Mouse (Mus musculus) MEL (cell line): ENCODE measurements at regions not wholly inside any gene's neighbourhood (a gene's known extent, or its start where the extent isn't known, plus 50 kb on each side); places are given as distances from the start of the nearest gene placed in this dataset.

Experiments
- DNase-seq: peaks from one replicate; pipeline ENCODE4 v3.0.0; 2011; ENCODE audit warnings: low read depth, low spot score
- H3K27ac ChIP-seq: 2 replicates; pipeline ENCODE4 v1.5.1; 2012; ENCODE audit warnings: low read depth, mild to moderate bottlenecking, control low read depth, low read length, moderate library complexity; ENCODE audit not compliant: control insufficient read depth
- H3K27me3 ChIP-seq, 2 experiments: fragments of 150-350 bp in 1 of 2; sonication (generic) in 1 of 2; 2 replicates each; pipeline ENCODE4 v1.6.1; 2012; ENCODE audit warnings: low read length in 2 of 2, mild to moderate bottlenecking in 2 of 2, improper control_type of control experiment in 1 of 2, moderate library complexity in 1 of 2; ENCODE audit not compliant: insufficient read depth in 2 of 2, control insufficient read depth in 1 of 2
- H3K36me3 ChIP-seq, 2 experiments: 2 replicates each; pipeline ENCODE4 v1.6.1; 2012 to 2014; ENCODE audit warnings: low read length in 2 of 2, improper control_type of control experiment in 1 of 2, inconsistent platforms in 1 of 2, mild to moderate bottlenecking in 1 of 2; ENCODE audit not compliant: insufficient read depth in 2 of 2, control insufficient read depth in 1 of 2
- H3K4me1 ChIP-seq, 2 experiments: fragments of 150-350 bp in 1 of 2; sonication (generic) in 1 of 2; 2 replicates each; pipeline ENCODE4 v1.6.1; 2012; ENCODE audit warnings: low read length in 2 of 2, improper control_type of control experiment in 1 of 2, mild to moderate bottlenecking in 1 of 2; ENCODE audit not compliant: insufficient read depth in 2 of 2, control insufficient read depth in 1 of 2
- H3K4me3 ChIP-seq, 2 experiments: fragments of 150-350 bp in 1 of 2; sonication (generic) in 1 of 2; 2 replicates each; pipeline ENCODE4 v1.5.1; 2012; ENCODE audit warnings: low read depth in 2 of 2, low read length in 2 of 2, mild to moderate bottlenecking in 2 of 2, moderate library complexity in 2 of 2, control low read depth in 1 of 2, improper control_type of control experiment in 1 of 2; ENCODE audit not compliant: control insufficient read depth in 1 of 2, insufficient read depth in 1 of 2
- H3K79me2 ChIP-seq: 2 replicates; pipeline ENCODE4 v1.6.1; 2012; ENCODE audit warnings: mild to moderate bottlenecking, low read length, moderate library complexity; ENCODE audit not compliant: control insufficient read depth, poor library complexity, insufficient read depth
- H3K9ac ChIP-seq: 2 replicates; pipeline ENCODE4 v1.6.1; 2012; ENCODE audit warnings: low read depth, mild to moderate bottlenecking, control low read depth, low read length, moderate library complexity; ENCODE audit not compliant: control insufficient read depth, poor library complexity, severe bottlenecking
- H3K9me3 ChIP-seq: fragments of 150-350 bp; sonication (generic); replicated peaks from 2 replicates; pipeline ENCODE4 v1.6.1; 2012; ENCODE audit warnings: mild to moderate bottlenecking, low read length, improper control_type of control experiment, moderate library complexity; ENCODE audit not compliant: insufficient read depth
- CHD1 ChIP-seq: IDR thresholded peaks from 2 replicates; pipeline ENCODE4 v1.6.1; 2012; ENCODE audit warnings: low read depth, mild to moderate bottlenecking, inconsistent platforms, low read length, improper control_type of control experiment
- CHD2 ChIP-seq: IDR thresholded peaks from 2 replicates; pipeline ENCODE4 v1.6.1; 2011; ENCODE audit warnings: low read length, improper control_type of control experiment
- CTCF ChIP-seq, 3 experiments: IDR thresholded peaks in 2 of 3; conservative IDR thresholded peaks in 1 of 3; 2 replicates each; pipeline ENCODE4 v1.5.1; 2011 to 2012; ENCODE audit warnings: low read length in 3 of 3, low read depth in 2 of 3, mild to moderate bottlenecking in 2 of 3, improper control_type of control experiment in 1 of 3, inconsistent platforms in 1 of 3, mixed read lengths in 1 of 3, moderate library complexity in 1 of 3; ENCODE audit not compliant: control insufficient read depth in 1 of 3, insufficient read depth in 1 of 3, poor library complexity in 1 of 3, severe bottlenecking in 1 of 3
- ELF1 ChIP-seq: IDR thresholded peaks from 2 replicates; pipeline ENCODE4 v1.6.1; 2014; ENCODE audit warnings: low read depth, mild to moderate bottlenecking, inconsistent platforms, low read length, improper control_type of control experiment, moderate library complexity
- ETS1 ChIP-seq: IDR thresholded peaks from 2 replicates; pipeline ENCODE4 v1.6.1; 2012; ENCODE audit warnings: low read depth, mild to moderate bottlenecking, inconsistent platforms, low read length, improper control_type of control experiment, moderate library complexity
- HCFC1 ChIP-seq: IDR thresholded peaks from 2 replicates; pipeline ENCODE4 v1.6.1; 2012; ENCODE audit warnings: low read depth, mild to moderate bottlenecking, inconsistent platforms, low read length, improper control_type of control experiment, moderate library complexity
- KAT2A ChIP-seq: conservative IDR thresholded peaks from 2 replicates; pipeline ENCODE4 v1.6.1; 2012; ENCODE audit warnings: low read depth, low read length, improper control_type of control experiment, inconsistent platforms
- MAX ChIP-seq: IDR thresholded peaks from 2 replicates; pipeline ENCODE4 v1.6.1; 2011; ENCODE audit warnings: low read length, improper control_type of control experiment
- MEF2A ChIP-seq: IDR thresholded peaks from 2 replicates; pipeline ENCODE4 v1.6.1; 2014; ENCODE audit warnings: low read depth, mild to moderate bottlenecking, inconsistent platforms, low read length, improper control_type of control experiment; ENCODE audit not compliant: poor library complexity, insufficient replicate concordance, severe bottlenecking; ENCODE audit errors: extremely low read depth
- MXI1 ChIP-seq: IDR thresholded peaks from 2 replicates; pipeline ENCODE4 v1.6.1; 2011; ENCODE audit warnings: mild to moderate bottlenecking, low read depth, low read length, improper control_type of control experiment
- NRF1 ChIP-seq: IDR thresholded peaks from 2 replicates; pipeline ENCODE4 v1.6.1; 2014; ENCODE audit warnings: low read depth, mild to moderate bottlenecking, inconsistent platforms, low read length, improper control_type of control experiment, moderate library complexity; ENCODE audit not compliant: poor library complexity, insufficient read depth, severe bottlenecking
- POLR2A ChIP-seq, 2 experiments: IDR thresholded peaks; 2 replicates each; pipeline ENCODE4 v1.6.1; 2011 to 2012; ENCODE audit warnings: low read length in 2 of 2, mild to moderate bottlenecking in 2 of 2, control low read depth in 1 of 2, improper control_type of control experiment in 1 of 2, low read depth in 1 of 2, moderate library complexity in 1 of 2; ENCODE audit not compliant: control insufficient read depth in 1 of 2, insufficient read depth in 1 of 2, poor library complexity in 1 of 2
- RAD21 ChIP-seq: IDR thresholded peaks from 2 replicates; pipeline ENCODE4 v1.6.1; 2011; ENCODE audit warnings: mild to moderate bottlenecking, low read depth, low read length, improper control_type of control experiment
- RCOR1 ChIP-seq: IDR thresholded peaks from 2 replicates; pipeline ENCODE4 v1.6.1; 2012; ENCODE audit warnings: low read depth, mild to moderate bottlenecking, inconsistent platforms, low read length, improper control_type of control experiment
- SMC3 ChIP-seq: IDR thresholded peaks from 2 replicates; pipeline ENCODE4 v1.6.1; 2011; ENCODE audit warnings: low read depth, low read length, improper control_type of control experiment
- TBP ChIP-seq: IDR thresholded peaks from 2 replicates; pipeline ENCODE4 v1.8.0; 2011; ENCODE audit warnings: low read depth, low read length, improper control_type of control experiment
- TCF12 ChIP-seq: IDR thresholded peaks from 2 replicates; pipeline ENCODE4 v1.6.1; 2014; ENCODE audit warnings: low read depth, mild to moderate bottlenecking, inconsistent platforms, low read length, improper control_type of control experiment, moderate library complexity
- USF1 ChIP-seq: IDR thresholded peaks from 2 replicates; pipeline ENCODE4 v1.6.1; 2014; ENCODE audit warnings: low read depth, mild to moderate bottlenecking, inconsistent platforms, low read length, improper control_type of control experiment, moderate library complexity
- ZC3H11A ChIP-seq: IDR thresholded peaks from 2 replicates; pipeline ENCODE4 v1.6.1; 2012; ENCODE audit warnings: low read depth, mild to moderate bottlenecking, inconsistent platforms, low read length, improper control_type of control experiment
- ZNF384 ChIP-seq: IDR thresholded peaks from 2 replicates; pipeline ENCODE4 v1.6.1; 2012; ENCODE audit warnings: low read depth, mild to moderate bottlenecking, inconsistent platforms, low read length, improper control_type of control experiment

GRCm38 (mm10) chr15:25129572-25129971 lies 284.0 kb downstream of the Basp1 start:
- no peak overlapping the region for H3K27ac ChIP-seq
- no peak for TF ChIP-seq TCF12
- TF ChIP-seq ELF1 = no peak
- TF ChIP-seq CHD1 = no peak
- TF ChIP-seq MAX = no peak
- no peak for TF ChIP-seq RCOR1
- no peak for TF ChIP-seq KAT2A
- no peak for TF ChIP-seq RAD21
- TF ChIP-seq CTCF (IDR thresholded peaks at IDR 0.05 in 2 of 3, conservative IDR thresholded peaks at IDR 0.05 in 1 of 3; ENCODE audit: control insufficient read depth in 1 of 3, insufficient read depth in 1 of 3, low read depth in 2 of 3, low read length in 3 of 3, poor library complexity in 1 of 3, severe bottlenecking in 1 of 3) = no peak
- TF ChIP-seq ZC3H11A = no peak
- TF ChIP-seq MXI1 = no peak
- no peak for TF ChIP-seq USF1
- no peak overlapping the region for H3K9ac ChIP-seq
- no peaks in the 10 kb centered on the region for H3K27me3 ChIP-seq
- H3K4me1 ChIP-seq = no peaks in the 10 kb centered on the region
- H3K36me3 ChIP-seq = no peaks in the 10 kb centered on the region
- H3K9me3 ChIP-seq = no peaks in the 10 kb centered on the region; the same call in 1 of the 2 replicates
- no peaks in the 10 kb centered on the region for H3K79me2 ChIP-seq
- no peak overlapping the region for H3K4me3 ChIP-seq
- no peak for DNase-seq

GRCm38 (mm10) chr15:25120441-25120840 lies 293.1 kb downstream of the Basp1 start:
- H3K36me3 ChIP-seq = no peaks in the 10 kb centered on the region
- no peak for TF ChIP-seq ELF1
- no peak for TF ChIP-seq TBP
- TF ChIP-seq POLR2A (IDR thresholded peaks at IDR 0.05; ENCODE audit: control insufficient read depth in 1 of 2, insufficient read depth in 1 of 2, low read depth in 1 of 2, low read length in 2 of 2, poor library complexity in 1 of 2) = no peak
- TF ChIP-seq ETS1 = no peak
- no peak for TF ChIP-seq SMC3
- no peak for TF ChIP-seq MAX
- no peak for TF ChIP-seq CHD2
- no peak for TF ChIP-seq HCFC1
- no peak for TF ChIP-seq MEF2A
- TF ChIP-seq CTCF (IDR thresholded peaks at IDR 0.05 in 2 of 3, conservative IDR thresholded peaks at IDR 0.05 in 1 of 3; ENCODE audit: control insufficient read depth in 1 of 3, insufficient read depth in 1 of 3, low read depth in 2 of 3, low read length in 3 of 3, poor library complexity in 1 of 3, severe bottlenecking in 1 of 3) = no peak
- no peak for TF ChIP-seq NRF1
- TF ChIP-seq ZNF384 = no peak
- no peaks in the 10 kb centered on the region for H3K79me2 ChIP-seq

More at GRCm38 (mm10) chr15:25120441-25120840, 293.1 kb downstream of the Basp1 start:
- no peak for DNase-seq
- Histone ChIP-seq H3K4me3 (no peak overlapping the region), H3K27ac (no peak overlapping the region), H3K4me1 (no peaks in the 10 kb centered on the region), H3K9ac (no peak overlapping the region), H3K27me3 (no peaks in the 10 kb centered on the region), H3K9me3 (no peaks in the 10 kb centered on the region)
